Mouse (Mus musculus) heart, embryonic 10.5 days (tissue): Measurements from ENCODE around the gene Ikzf4. TPM values are rescaled to one million over a fixed set of nuclear protein-coding genes. Genes with fewer than 3 reads are reported as not detected.
A peak's percentile ranks its signal among the peaks of the same experiment; 100 is the strongest.

Experiments used
- DNase-seq: peaks from one replicate; pipeline ENCODE4 v3.0.0-alpha.2; 2017; ENCODE audit warnings: low spot score
- H3K27ac ChIP-seq: fragments of 300-500 bp; sonication (generic); 2 replicates; pipeline ENCODE4 v1.5.1; 2016; ENCODE audit warnings: mild to moderate bottlenecking
- H3K27me3 ChIP-seq: fragments of 300-500 bp; sonication (generic); 2 replicates; pipeline ENCODE4 v1.6.1; 2016; ENCODE audit warnings: mild to moderate bottlenecking; ENCODE audit not compliant: poor library complexity, insufficient read depth, severe bottlenecking
- H3K36me3 ChIP-seq: fragments of 300-500 bp; sonication (generic); 2 replicates; pipeline ENCODE4 v1.6.1; 2016; ENCODE audit warnings: mild to moderate bottlenecking, moderate library complexity
- H3K4me1 ChIP-seq: fragments of 300-500 bp; sonication (generic); 2 replicates; pipeline ENCODE4 v1.6.1; 2016; ENCODE audit warnings: mild to moderate bottlenecking
- H3K4me3 ChIP-seq: fragments of 300-500 bp; sonication (generic); 2 replicates; pipeline ENCODE4 v1.5.1; 2016; ENCODE audit warnings: mild to moderate bottlenecking, moderate library complexity
- H3K9me3 ChIP-seq: fragments of 300-500 bp; sonication (generic); 2 replicates; pipeline ENCODE4 v1.6.1; 2016; ENCODE audit warnings: mild to moderate bottlenecking, moderate library complexity
- WGBS: fragments of 180-500 bp; shearing (Covaris S2); methylation state at CpG from one replicate; pipeline ENCODE4 v1.1.7; 2016; 5-methylcytosine and 5-hydroxymethylcytosine counted together
- polyA plus RNA-seq: library from polyadenylated mRNA; unstranded; fragments of >200 nt; fragmentation: Nextera tagmentation; extraction: Ambion mirVana; gene quantifications from 2 replicates; pipeline ENCODE4 v1.2.1, GENCODE M21; 2016

Gene Ikzf4
- polyA plus RNA-seq, 1 experiment from 2014 or later, result 2.7 TPM

GRCm38 (mm10) chr10:128659490-128659889 is 13.7 kb upstream of the Ikzf4 start:
- H3K4me1 ChIP-seq, result peaks cover 10% of the 10 kb centered on the region
- H3K27me3 ChIP-seq, result no peaks in the 10 kb centered on the region
- DNase-seq, result no peak
- H3K27ac ChIP-seq, result 0 out of 2 replicates have a peak overlapping the region, but pooled peaks have one; percentile 23
- H3K36me3 ChIP-seq, result no peaks in the 10 kb centered on the region
- H3K4me3 ChIP-seq, result no peak overlapping the region; the same call in 1 of the 2 replicates
- 32% methylated on average over 9 of the region's 9 CpGs for WGBS
- H3K9me3 ChIP-seq, result no peaks in the 10 kb centered on the region

- WGBS, result 54% methylated on average over 9 of the region's 9 CpGs
- Histone ChIP-seq H3K27ac (no peak overlapping the region), H3K36me3 (no peaks in the 10 kb centered on the region), H3K4me3 (no peak overlapping the region), H3K4me1 (peaks cover 10% of the 10 kb centered on the region), H3K9me3 (no peaks in the 10 kb centered on the region), H3K27me3 (no peaks in the 10 kb centered on the region)
- no peak for DNase-seq
Observed at GRCm38 (mm10) chr10:128657844-128658243, 12.1 kb upstream of the Ikzf4 start.

- 76% methylated on average over 1 of the region's 1 CpGs for WGBS
- Histone ChIP-seq H3K27ac (no peak overlapping the region), H3K4me1 (peaks cover 10% of the 10 kb centered on the region), H3K9me3 (no peaks in the 10 kb centered on the region), H3K27me3 (no peaks in the 10 kb centered on the region), H3K4me3 (no peak overlapping the region), H3K36me3 (no peaks in the 10 kb centered on the region)
- no peak for DNase-seq
Observed at GRCm38 (mm10) chr10:128656731-128657130, 10.9 kb upstream of the Ikzf4 start.

- Histone ChIP-seq H3K9me3 (no peaks in the 10 kb centered on the region), H3K4me1 (peaks cover 10% of the 10 kb centered on the region), H3K4me3 (no peak overlapping the region), H3K36me3 (no peaks in the 10 kb centered on the region), H3K27ac (no peak overlapping the region), H3K27me3 (no peaks in the 10 kb centered on the region)
- WGBS, result 36% methylated on average over 3 of the region's 3 CpGs
- DNase-seq, result no peak
Observed at GRCm38 (mm10) chr10:128655254-128655653, 9.5 kb upstream of the Ikzf4 start.

GRCm38 (mm10) chr10:128653866-128654265 is 8.1 kb upstream of the Ikzf4 start:
- no peak for DNase-seq
- Histone ChIP-seq H3K27me3 (no peaks in the 10 kb centered on the region), H3K4me1 (peaks cover 4% of the 10 kb centered on the region), H3K27ac (no peak overlapping the region), H3K9me3 (no peaks in the 10 kb centered on the region), H3K4me3 (no peak overlapping the region), H3K36me3 (no peaks in the 10 kb centered on the region)
- 72% methylated on average over 4 of the region's 4 CpGs for WGBS

- peak overlapping the region; percentile 81 for H3K27ac ChIP-seq
- peaks cover 16% of the 10 kb centered on the region for H3K27me3 ChIP-seq
- H3K4me1 ChIP-seq, result peaks cover 41% of the 10 kb centered on the region
- peak overlapping the region; percentile 62 for H3K4me3 ChIP-seq
- no peaks in the 10 kb centered on the region for H3K9me3 ChIP-seq
- DNase-seq, result no peak
- WGBS, result 8% methylated on average over 12 of the region's 13 CpGs
- no peaks in the 10 kb centered on the region for H3K36me3 ChIP-seq
Observed at GRCm38 (mm10) chr10:128646139-128647089, 623 bp upstream of the Ikzf4 start.

- H3K4me3 ChIP-seq, result no peak overlapping the region
- WGBS, result 69% methylated on average over 6 of the region's 6 CpGs
- H3K4me1 ChIP-seq, result peaks cover 56% of the 10 kb centered on the region
- H3K27me3 ChIP-seq, result peaks cover 16% of the 10 kb centered on the region
- H3K36me3 ChIP-seq, result peaks cover 8% of the 10 kb centered on the region
- no peaks in the 10 kb centered on the region for H3K9me3 ChIP-seq
- no peak overlapping the region for H3K27ac ChIP-seq
- no peak for DNase-seq
Observed at GRCm38 (mm10) chr10:128642749-128643148, 3.0 kb downstream of the Ikzf4 start.

- H3K4me1 ChIP-seq, result peaks cover 53% of the 10 kb centered on the region
- DNase-seq, result no peak
- peaks cover 8% of the 10 kb centered on the region for H3K36me3 ChIP-seq
- peak overlapping the region; percentile 59; the same call in 1 of the 2 replicates for H3K27ac ChIP-seq
- peaks cover 16% of the 10 kb centered on the region for H3K27me3 ChIP-seq
- WGBS, result 52% methylated on average over 7 of the region's 7 CpGs
- H3K4me3 ChIP-seq, result 0 out of 2 replicates have a peak overlapping the region, but pooled peaks have one; percentile 8
- no peaks in the 10 kb centered on the region for H3K9me3 ChIP-seq
Observed at GRCm38 (mm10) chr10:128641871-128642270, 3.9 kb downstream of the Ikzf4 start.

- WGBS, result 93% methylated on average over 15 of the region's 15 CpGs
- DNase-seq, result no peak
- H3K36me3 ChIP-seq, result peaks cover 12% of the 10 kb centered on the region
- H3K4me3 ChIP-seq, result no peak overlapping the region
- H3K27ac ChIP-seq, result no peak overlapping the region
- H3K9me3 ChIP-seq, result no peaks in the 10 kb centered on the region
- H3K4me1 ChIP-seq, result peaks cover 49% of the 10 kb centered on the region
- peaks cover 16% of the 10 kb centered on the region for H3K27me3 ChIP-seq
Observed at GRCm38 (mm10) chr10:128640891-128641290, 4.9 kb downstream of the Ikzf4 start.

- Histone ChIP-seq H3K27ac (peak overlapping the region; percentile 36; the same call in 1 of the 2 replicates), H3K27me3 (peaks cover 21% of the 10 kb centered on the region), H3K36me3 (peaks cover 17% of the 10 kb centered on the region), H3K9me3 (no peaks in the 10 kb centered on the region), H3K4me3 (no peak overlapping the region), H3K4me1 (peaks cover 43% of the 10 kb centered on the region)
- WGBS, result 76% methylated on average over 14 of the region's 14 CpGs
- DNase-seq, result no peak
Observed at GRCm38 (mm10) chr10:128639999-128640398, 5.8 kb downstream of the Ikzf4 start.

- peak overlapping the region; percentile 39 for H3K4me3 ChIP-seq
- peaks cover 28% of the 10 kb centered on the region for H3K36me3 ChIP-seq
- H3K9me3 ChIP-seq, result no peaks in the 10 kb centered on the region
- 11% methylated on average over 11 of the region's 11 CpGs for WGBS
- H3K27ac ChIP-seq, result peak overlapping the region; percentile 30
- H3K27me3 ChIP-seq, result peaks cover 20% of the 10 kb centered on the region; the same call in 1 of the 2 replicates
- peaks cover 30% of the 10 kb centered on the region for H3K4me1 ChIP-seq
- no peak for DNase-seq
Observed at GRCm38 (mm10) chr10:128637011-128637410, 8.8 kb downstream of the Ikzf4 start.

- Histone ChIP-seq H3K4me1 (peaks cover 29% of the 10 kb centered on the region), H3K4me3 (peak overlapping the region; percentile 39), H3K27me3 (peaks cover 20% of the 10 kb centered on the region; the same call in 1 of the 2 replicates), H3K36me3 (peaks cover 28% of the 10 kb centered on the region), H3K9me3 (no peaks in the 10 kb centered on the region), H3K27ac (peak overlapping the region; percentile 30)
- 38% methylated on average over 6 of the region's 6 CpGs for WGBS
- DNase-seq, result no peak
Observed at GRCm38 (mm10) chr10:128636561-128636960, 9.2 kb downstream of the Ikzf4 start.

GRCm38 (mm10) chr10:128635697-128636096 is 10.1 kb downstream of the Ikzf4 start:
- DNase-seq, result no peak
- Histone ChIP-seq H3K27me3 (peaks cover 20% of the 10 kb centered on the region; the same call in 1 of the 2 replicates), H3K4me1 (peaks cover 25% of the 10 kb centered on the region), H3K36me3 (peaks cover 22% of the 10 kb centered on the region), H3K4me3 (no peak overlapping the region), H3K27ac (no peak overlapping the region), H3K9me3 (no peaks in the 10 kb centered on the region)
- 87% methylated on average over 13 of the region's 13 CpGs for WGBS
